Mouse (Mus musculus) cerebellum, adult 9-11 months (tissue): ENCODE measurements around the gene Oser1.

Source experiments
- DNase-seq: peaks from one replicate; pipeline ENCODE4 v3.0.0; 2022

The Oser1 gene

GRCm38 (mm10) chr2:163424597-163424996 is at the start of gene Oser1:
Gene Oser1, minus strand, starts transcription at chr2:163424697.
- no peak for DNase-seq

- peak; percentile 95 for DNase-seq
Observed at GRCm38 (mm10) chr2:163472466-163472851, 48.0 kb upstream of the Oser1 start, which contains the start of gene Fitm2. Gene Fitm2, minus strand, starts transcription at chr2:163472629.

DNA sequence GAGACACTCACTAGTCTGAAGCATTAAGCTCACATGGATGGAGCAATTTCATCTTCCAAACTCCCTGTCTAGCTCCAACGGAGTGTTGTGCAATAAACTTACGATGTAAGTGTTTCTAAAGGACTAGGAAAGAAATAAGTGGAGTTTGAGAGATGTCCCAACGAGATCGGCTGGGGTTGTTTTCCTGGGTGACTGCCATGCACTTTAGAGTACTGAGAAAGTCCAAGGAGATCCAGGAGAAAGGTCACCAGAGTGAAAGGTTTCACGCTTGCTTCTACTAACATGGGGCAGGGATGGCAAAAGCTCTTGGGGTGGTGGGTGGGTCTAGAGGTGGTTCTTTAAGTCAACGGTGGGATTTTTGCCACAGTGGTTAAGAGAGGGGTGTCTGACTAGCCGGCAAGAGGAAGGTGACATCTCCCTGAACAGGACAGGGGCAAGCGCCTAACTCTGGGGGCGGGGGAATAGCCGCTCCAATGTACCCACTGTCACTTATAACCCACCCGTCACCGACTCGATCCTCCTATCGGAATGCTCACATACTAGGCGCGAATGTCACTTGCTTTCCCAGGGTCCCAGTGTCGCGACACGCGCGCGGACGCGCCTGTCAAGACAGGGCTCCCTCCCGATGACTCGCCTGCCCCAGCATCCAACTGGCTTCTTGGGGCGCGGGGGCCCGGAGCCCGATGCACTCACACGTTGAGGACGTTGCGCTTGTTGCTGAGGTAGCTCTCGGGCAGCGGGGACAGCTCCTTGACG is 47.4 kb upstream of the Oser1 start:
- no peak for DNase-seq

- DNase-seq: peak; percentile 29
Observed at GRCm38 (mm10) chr2:163471136-163471535, 46.6 kb upstream of the Oser1 start.

DNA sequence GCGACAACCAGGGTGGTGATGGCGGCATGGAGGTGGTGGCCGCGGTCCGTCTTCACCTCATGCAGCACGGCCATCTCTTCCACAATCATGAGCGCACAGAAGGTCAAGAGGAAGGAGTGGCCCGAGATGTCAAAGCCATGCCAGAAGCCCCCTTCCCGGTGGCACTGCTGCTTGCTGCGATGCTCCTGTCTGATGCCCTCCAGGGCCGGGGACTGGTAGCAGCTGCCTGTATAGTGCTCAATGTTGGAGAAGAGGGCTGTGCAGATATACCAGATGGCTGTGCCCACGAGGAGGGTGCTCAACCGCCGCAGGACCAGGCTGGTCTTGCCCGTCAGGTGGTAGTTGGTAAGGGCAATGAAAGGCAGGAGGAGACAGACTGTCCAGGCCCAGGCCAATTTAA is 45.2 kb upstream of the Oser1 start:
- peak; percentile 16 for DNase-seq

DNA sequence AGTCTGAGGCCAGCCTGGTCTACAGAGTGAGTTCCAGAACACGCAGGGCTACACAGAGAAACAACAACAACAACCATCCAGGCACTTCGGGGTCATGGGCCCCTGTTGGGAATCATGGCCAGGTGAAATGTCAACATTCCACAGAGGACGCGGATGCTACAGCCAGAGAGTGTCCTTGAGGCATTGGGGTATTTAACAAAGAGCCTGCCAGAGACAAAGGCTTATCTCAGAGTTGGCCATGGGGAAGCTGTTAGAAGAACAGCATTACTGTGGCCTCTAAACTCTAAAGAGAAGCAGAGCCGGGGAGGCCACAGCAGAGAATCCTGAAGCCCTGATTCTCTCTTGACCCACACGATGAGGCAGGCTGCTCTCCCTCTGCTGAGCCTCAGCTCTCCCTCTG is 44.4 kb upstream of the Oser1 start:
- peak; percentile 3 for DNase-seq

DNA sequence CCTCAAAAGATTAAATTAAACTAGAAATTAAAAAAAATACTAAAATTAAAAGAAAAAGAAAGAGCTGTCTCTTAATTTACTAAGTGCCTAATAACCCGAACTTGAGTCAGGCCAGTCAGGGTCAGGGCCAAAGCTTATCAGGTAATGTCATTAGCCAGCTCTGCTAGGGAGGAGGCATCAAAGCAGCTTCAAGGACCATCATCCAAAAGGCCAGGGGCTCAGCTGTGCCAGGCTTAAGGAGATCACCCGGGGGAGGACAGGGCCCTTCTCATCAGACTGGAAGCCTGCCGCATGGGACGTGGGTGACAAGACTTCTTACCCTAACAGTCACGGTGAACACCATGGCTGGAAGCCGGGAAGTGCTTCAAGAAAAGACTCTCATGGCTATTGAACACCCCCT is 43.1 kb upstream of the Oser1 start:
- DNase-seq: peak; percentile 4

DNA sequence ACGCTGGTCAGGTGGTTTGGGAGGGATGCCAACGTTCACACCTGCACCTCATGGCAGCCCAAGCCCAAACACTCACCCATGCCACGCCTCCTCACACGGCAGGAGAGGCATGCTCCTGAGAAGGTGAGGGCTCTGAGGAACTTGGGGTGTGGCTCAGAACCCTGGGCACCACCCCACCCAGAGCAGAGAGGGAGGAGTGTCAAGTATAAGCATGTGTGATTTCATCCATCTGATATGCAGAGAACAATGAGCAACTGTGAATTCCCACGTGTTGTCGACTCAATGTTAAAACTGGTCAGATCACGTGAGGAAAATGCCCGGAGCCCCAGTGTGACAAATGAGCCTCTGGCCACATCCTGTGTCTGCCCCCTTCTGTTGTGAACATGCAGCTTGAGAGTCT is 42.3 kb upstream of the Oser1 start:
- DNase-seq: peak; percentile 16

- DNase-seq: peak; percentile 6
Observed at GRCm38 (mm10) chr2:163464562-163464961, 40.1 kb upstream of the Oser1 start.

DNA sequence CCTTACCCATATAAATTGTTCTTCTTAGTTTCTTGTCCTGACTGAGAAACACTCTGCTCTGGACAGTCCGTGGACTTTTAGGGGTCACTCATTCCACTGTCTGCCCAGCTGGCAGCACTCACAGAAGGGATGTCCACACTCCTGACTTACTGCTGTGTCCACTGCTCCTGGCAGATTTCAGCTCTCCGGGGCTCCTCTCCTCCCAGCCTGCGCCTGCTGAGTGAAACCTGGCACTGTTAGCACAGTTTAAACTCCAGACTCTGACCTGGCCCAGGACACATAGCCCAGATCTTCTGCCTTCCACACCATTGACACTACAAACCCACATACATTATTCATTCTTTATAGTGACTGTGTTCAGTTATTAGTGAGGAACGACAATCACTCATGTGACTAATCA is 39.5 kb upstream of the Oser1 start:
- DNase-seq: peak; percentile 41

GRCm38 (mm10) chr2:163463251-163463769 is 38.8 kb upstream of the Oser1 start:
- peak; percentile 12 for DNase-seq

GRCm38 (mm10) chr2:163462801-163463200 is 38.3 kb upstream of the Oser1 start:
- DNase-seq: no peak

- peak; percentile 4 for DNase-seq
Observed at GRCm38 (mm10) chr2:163462386-163462785, 37.9 kb upstream of the Oser1 start.

DNA sequence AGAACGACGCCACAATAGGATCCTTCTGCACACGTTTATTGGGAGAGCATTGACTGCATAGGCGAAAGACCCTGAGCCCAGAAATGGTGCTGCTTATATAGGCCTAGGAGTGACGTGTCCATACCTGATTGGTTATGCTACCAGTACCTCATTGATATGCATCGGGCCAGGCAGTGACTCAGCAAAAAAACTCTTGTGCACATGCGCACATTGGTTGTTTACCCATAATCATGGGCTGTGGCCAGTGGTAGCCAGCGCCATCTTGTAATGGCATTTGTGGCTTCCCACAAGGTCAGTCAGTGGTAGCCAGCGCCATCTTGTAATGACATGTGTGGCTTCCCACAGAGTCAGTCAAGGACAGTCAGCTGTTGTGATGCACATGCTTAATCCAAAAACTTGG is 36.8 kb upstream of the Oser1 start:
- peak; percentile 8 for DNase-seq

- DNase-seq: peak; percentile 4
Observed at GRCm38 (mm10) chr2:163460622-163461021, 36.1 kb upstream of the Oser1 start.

DNA sequence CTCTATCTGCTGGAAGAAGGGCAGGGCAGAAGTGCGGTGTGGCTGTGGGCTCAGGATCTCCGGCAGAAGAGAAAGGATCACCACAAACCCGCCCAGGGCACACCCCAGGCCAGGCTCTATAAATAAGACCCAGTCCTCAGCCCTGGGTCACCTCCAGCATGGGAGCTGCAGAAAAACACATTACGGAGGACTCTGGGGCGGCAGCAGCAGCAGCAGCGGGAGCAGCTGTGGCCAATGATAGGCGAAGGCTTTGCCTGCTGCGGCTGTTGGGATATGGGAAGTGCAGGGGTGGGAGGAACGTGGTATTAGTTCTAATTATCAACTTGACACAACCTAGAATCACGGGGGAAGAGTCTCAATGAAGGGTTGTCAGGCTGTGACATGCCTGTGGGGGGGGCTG is 34.9 kb upstream of the Oser1 start:
- DNase-seq: no peak

GRCm38 (mm10) chr2:163458539-163459265 is 34.2 kb upstream of the Oser1 start:
- DNase-seq: peak; percentile 72

- DNase-seq: no peak
Observed at GRCm38 (mm10) chr2:163453378-163453777, 28.9 kb upstream of the Oser1 start.

- DNase-seq: no peak
Observed at GRCm38 (mm10) chr2:163452738-163453137, 28.2 kb upstream of the Oser1 start.

DNA sequence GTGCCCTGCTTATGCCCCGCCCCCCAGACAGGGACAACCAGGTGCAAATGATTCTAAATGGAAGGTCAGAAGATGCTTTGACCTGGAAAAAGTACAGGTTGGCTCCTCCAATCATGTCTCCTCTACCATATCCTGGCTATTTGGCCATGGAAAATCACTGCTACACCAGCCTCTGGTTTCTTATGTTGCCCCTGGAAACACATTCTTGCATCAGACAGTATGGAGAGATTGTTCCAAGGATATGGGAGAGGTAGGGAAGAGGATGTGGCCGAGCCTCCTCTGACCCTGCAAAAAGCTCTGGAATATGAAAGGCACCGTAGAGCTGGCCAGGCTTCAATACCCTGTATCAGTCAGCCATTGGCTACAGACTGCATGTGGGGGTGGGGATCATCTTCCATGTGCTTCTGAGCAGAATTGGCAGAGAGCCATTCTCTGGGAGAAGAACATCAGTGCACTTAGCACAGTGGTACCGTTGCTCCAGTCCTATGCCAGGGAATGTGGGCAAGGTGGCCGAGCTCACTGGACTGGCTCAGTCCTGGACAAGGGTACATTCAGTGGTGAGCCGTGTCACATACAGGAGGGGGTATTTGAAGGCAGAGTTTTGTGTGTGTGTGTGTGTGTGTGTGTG is 26.3 kb upstream of the Oser1 start:
- DNase-seq: no peak

GRCm38 (mm10) chr2:163449276-163449675 is 24.8 kb upstream of the Oser1 start:
- no peak for DNase-seq

DNA sequence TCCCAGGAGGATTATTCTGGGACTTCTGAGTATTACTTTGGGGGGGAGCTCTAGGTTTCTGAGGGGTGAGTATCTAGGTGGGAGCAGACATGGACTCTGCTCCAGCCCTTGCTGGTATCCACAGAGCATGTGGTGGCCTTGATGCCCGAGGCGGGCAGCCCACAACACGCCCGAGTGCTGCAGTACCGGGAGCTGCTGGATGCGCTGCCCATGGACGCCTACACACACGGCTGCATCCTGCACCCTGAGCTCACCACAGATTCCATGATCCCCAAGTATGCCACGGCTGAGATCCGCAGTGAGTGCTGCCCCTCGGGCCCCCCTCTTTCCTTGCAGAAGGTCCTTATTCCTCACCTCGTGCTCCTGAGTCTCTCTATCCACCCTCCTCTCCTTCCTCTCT is 22.9 kb upstream of the Oser1 start:
- DNase-seq: no peak

GRCm38 (mm10) chr2:163444017-163444416 is 19.5 kb upstream of the Oser1 start:
- DNase-seq: no peak

DNA sequence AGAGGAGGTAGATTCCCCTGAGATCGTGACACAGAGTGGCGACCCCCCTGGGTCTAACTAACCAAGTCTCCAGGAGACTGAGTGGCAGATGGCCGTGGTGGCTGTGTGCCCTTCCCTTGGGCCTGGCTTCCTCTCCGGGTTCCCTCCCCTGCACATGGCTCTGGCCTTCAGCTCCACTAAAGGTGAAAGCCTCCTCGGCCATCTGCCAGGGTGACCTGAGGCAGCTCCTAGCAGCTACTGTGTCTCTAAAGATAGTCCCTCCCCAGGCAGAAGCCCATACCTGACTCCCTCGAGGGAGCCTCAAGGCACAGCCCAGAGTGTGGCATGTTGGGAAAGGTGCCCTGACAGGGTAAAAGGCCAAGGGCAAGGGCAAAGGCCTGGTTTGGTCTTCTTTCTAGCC is 19.0 kb upstream of the Oser1 start:
- peak; percentile 90 for DNase-seq
